8 mouse cellular contexts compared by ENCODE assay signal in the genomic region with DNA sequence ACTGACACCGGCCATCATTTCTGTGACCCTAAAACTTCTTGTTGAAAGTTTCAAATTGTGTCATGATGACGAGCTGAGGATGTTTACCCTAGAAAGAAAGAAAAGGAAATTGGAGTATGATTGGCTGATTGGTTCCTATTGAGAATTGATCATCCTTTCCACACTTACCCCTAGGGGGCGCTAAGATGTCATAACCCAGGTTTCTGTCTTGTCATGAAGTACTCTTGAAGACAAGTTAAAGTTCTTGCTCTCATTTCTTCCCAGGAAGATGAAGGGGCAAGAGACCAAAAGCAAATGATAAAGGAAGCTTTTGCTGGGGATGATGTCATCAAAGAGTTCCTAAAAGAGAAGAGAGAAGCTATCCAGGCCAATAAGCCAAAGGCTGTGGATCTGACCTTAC. TPM values are rescaled to one million over a fixed set of nuclear protein-coding genes. Genes with fewer than 3 reads are reported as not detected.
A peak's percentile ranks its signal among the peaks of the same experiment; 100 is the strongest.
DNase-seq lines count a peak whose midpoint lies in the region.

No protein-coding gene starts in this region.

- intact Hi-C loops in heart, postnatal 25 days (cut with DNase I), result loop anchor here (1.0 kb wide), 1 partner anchor 105 kb away; no protein-coding TSS in a partner anchor

- peak; percentile 49 for DNase-seq in heart, adult 8-10 months (ENCODE audit: low spot score)
- no peak for DNase-seq in heart, postnatal 25 days (ENCODE audit: low spot score)
- peak; percentile 44 for DNase-seq in testis, postnatal 10 days (ENCODE audit: low spot score)
- DNase-seq in testis, postnatal 14 days (ENCODE audit: low spot score), result no peak
- DNase-seq in cerebellum, postnatal 14 days, result peak; percentile 62 to 73
- peak; percentile 38 for DNase-seq in kidney, postnatal 10 days
- DNase-seq in natural killer cell, adult 2 months (ENCODE audit: low spot score in 2 of 2), result peak; percentile 48 to 49
- no peak for DNase-seq in urinary bladder, postnatal 4 days (ENCODE audit: low spot score in 2 of 2)

RNA-seq across cellular contexts. Expression of gene Utp14a, which starts 21.4 kb away (rescaled TPM):
- 10 to 100 TPM; 11.0 to 18.6 (median 17.0) TPM for total RNA-seq in heart, adult 8-10 months (2022)
- total RNA-seq in heart, postnatal 25 days (2021), result 10 to 100 TPM; 12.6 to 17.9 TPM

Comparison
In these comparisons a context has a peak if more than half of its experiments do, and no peak if none do; other contexts are left out.
1. DNase-seq: peak in heart, adult 8-10 months (single experiment), testis, postnatal 10 days (single experiment), cerebellum, postnatal 14 days (2 of 2), kidney, postnatal 10 days (single experiment) and natural killer cell, adult 2 months (2 of 2); none in heart, postnatal 25 days (single experiment), testis, postnatal 14 days (single experiment) and urinary bladder, postnatal 4 days (0 of 2).